Mouse (Mus musculus): Measurements from ENCODE around the gene Sgsm2.

DNA sequence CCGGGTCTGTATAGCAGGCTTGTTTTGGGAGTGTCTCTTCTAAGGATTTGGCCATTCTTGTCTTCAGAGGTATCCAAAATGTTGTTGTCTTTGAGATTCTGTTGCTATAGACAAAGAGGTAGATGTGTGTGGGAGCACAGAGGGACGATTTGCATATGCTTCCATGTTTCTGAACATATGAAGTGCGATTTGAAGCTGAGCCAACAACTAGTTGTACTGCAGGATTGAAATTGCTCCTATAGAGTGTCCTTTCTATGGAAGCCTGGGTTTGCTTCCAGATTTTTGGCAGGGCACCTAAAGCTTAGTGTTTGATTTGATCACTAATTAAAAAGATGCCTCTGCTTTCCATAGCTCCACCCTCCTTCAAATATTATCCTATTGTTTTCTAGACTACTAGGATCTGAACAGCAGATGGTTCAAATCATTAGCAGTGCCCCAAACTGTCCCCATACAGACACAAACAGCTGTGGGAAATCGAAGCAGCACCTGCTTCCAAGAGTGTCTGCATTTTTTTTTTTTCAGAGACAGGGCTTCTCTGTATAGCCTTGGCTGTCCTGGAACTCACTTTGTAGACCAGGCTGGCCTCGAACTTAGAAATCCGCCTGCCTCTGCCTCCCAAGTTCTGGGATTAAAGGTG lies 89.5 kb downstream of the Sgsm2 start:
- TF ChIP-seq POLR2A (IDR thresholded peaks at IDR 0.05; ENCODE audit: extremely low read depth, insufficient read depth, low read length), result no peak
- TF ChIP-seq CTCF (IDR thresholded peaks at IDR 0.05; ENCODE audit: extremely low read depth, insufficient read depth, low read length), result no peak
